Mouse (Mus musculus) heart, embryonic 13.5 days (tissue): ENCODE measurements around the gene Tspan5. TPM values are rescaled to one million over a fixed set of nuclear protein-coding genes. Genes with fewer than 3 reads are reported as not detected.

ENCODE experiments used
- ATAC-seq: fragments of 200-750 bp; cut with Nextera tagmentation; 2 replicates; pipeline ENCODE4 v1.8.0; 2017; ENCODE audit warnings: moderate TSS enrichment; ENCODE audit not compliant: insufficient number of reproducible peaks, low FRiP score, low TSS enrichment; ENCODE audit errors: extremely low read depth
- H3K27ac ChIP-seq: fragments of 300-500 bp; sonication (generic); replicated peaks from 2 replicates; pipeline ENCODE4 v1.5.1; 2015; ENCODE audit warnings: moderate library complexity, mild to moderate bottlenecking, inconsistent platforms
- H3K27me3 ChIP-seq: fragments of 300-500 bp; sonication (generic); replicated peaks from 2 replicates; pipeline ENCODE4 v1.6.1; 2015; ENCODE audit warnings: mild to moderate bottlenecking, inconsistent platforms
- H3K36me3 ChIP-seq: fragments of 300-500 bp; sonication (generic); 2 replicates; pipeline ENCODE4 v1.6.1; 2015; ENCODE audit warnings: mild to moderate bottlenecking, inconsistent platforms
- H3K4me1 ChIP-seq: fragments of 300-500 bp; sonication (generic); 2 replicates; pipeline ENCODE4 v1.6.1; 2015; ENCODE audit warnings: inconsistent platforms
- H3K4me2 ChIP-seq: fragments of 300-500 bp; sonication (generic); 2 replicates; pipeline ENCODE4 v1.6.1; 2015; ENCODE audit warnings: inconsistent platforms, mild to moderate bottlenecking, moderate library complexity
- H3K4me3 ChIP-seq: fragments of 300-500 bp; sonication (generic); 2 replicates; pipeline ENCODE4 v1.5.1; 2015; ENCODE audit warnings: moderate library complexity, mild to moderate bottlenecking, inconsistent platforms
- H3K9ac ChIP-seq: fragments of 300-500 bp; sonication (generic); 2 replicates; pipeline ENCODE4 v1.6.1; 2015; ENCODE audit warnings: inconsistent platforms, mild to moderate bottlenecking, moderate library complexity
- H3K9me3 ChIP-seq: fragments of 300-500 bp; sonication (generic); 2 replicates; pipeline ENCODE4 v1.6.1; 2016; ENCODE audit warnings: inconsistent platforms
- WGBS: fragments of 180-500 bp; shearing (Covaris S2); methylation state at CpG from one replicate; pipeline ENCODE4 v1.1.7; 2015; ENCODE audit warnings: mixed read lengths; 5-methylcytosine and 5-hydroxymethylcytosine counted together
- polyA plus RNA-seq: library from polyadenylated mRNA; unstranded; fragments of >200 nt; fragmentation: Nextera tagmentation; extraction: Ambion mirVana; gene quantifications from 2 replicates; pipeline ENCODE4 v1.2.1, GENCODE M21; 2015

Tspan5 gene
- polyA plus RNA-seq, 1 experiment from 2014 or later: 16.2 TPM

GRCm38 (mm10) chr3:138773871-138774606 is 32.0 kb downstream of the Tspan5 start:
- 49% methylated on average over 9 of the region's 9 CpGs for WGBS
- Histone ChIP-seq H3K4me2 (no peak overlapping the region), H3K9me3 (no peaks in the 10 kb centered on the region), H3K4me1 (peaks cover 20% of the 10 kb centered on the region), H3K36me3 (no peaks in the 10 kb centered on the region), H3K4me3 (no peak overlapping the region), H3K27ac (no peak overlapping the region), H3K9ac (no peak overlapping the region), H3K27me3 (no peaks in the 10 kb centered on the region)
- ATAC-seq: no peak

GRCm38 (mm10) chr3:138774607-138774943 is 32.6 kb downstream of the Tspan5 start:
- no peak overlapping the region for H3K4me3 ChIP-seq
- no peak overlapping the region for H3K4me2 ChIP-seq
- H3K27me3 ChIP-seq: no peaks in the 10 kb centered on the region
- H3K9me3 ChIP-seq: no peaks in the 10 kb centered on the region
- H3K36me3 ChIP-seq: no peaks in the 10 kb centered on the region
- no peak overlapping the region for H3K9ac ChIP-seq
- WGBS: 80% methylated on average over 4 of the region's 4 CpGs
- H3K4me1 ChIP-seq: peaks cover 20% of the 10 kb centered on the region
- H3K27ac ChIP-seq: no peak overlapping the region
- no peak for ATAC-seq

GRCm38 (mm10) chr3:138775926-138776715 is 34.1 kb downstream of the Tspan5 start:
- H3K4me1 ChIP-seq: peaks cover 22% of the 10 kb centered on the region
- H3K9ac ChIP-seq: no peak overlapping the region
- H3K9me3 ChIP-seq: no peaks in the 10 kb centered on the region
- WGBS: 57% methylated on average over 7 of the region's 7 CpGs
- H3K27ac ChIP-seq: no peak overlapping the region
- no peak for ATAC-seq
- no peak overlapping the region for H3K4me2 ChIP-seq
- no peaks in the 10 kb centered on the region for H3K36me3 ChIP-seq
- no peaks in the 10 kb centered on the region for H3K27me3 ChIP-seq
- H3K4me3 ChIP-seq: no peak overlapping the region

GRCm38 (mm10) chr3:138781492-138781891 is 39.5 kb downstream of the Tspan5 start:
- 46% methylated on average over 9 of the region's 9 CpGs for WGBS

GRCm38 (mm10) chr3:138783859-138784640 is 42.1 kb downstream of the Tspan5 start:
- Histone ChIP-seq H3K36me3 (no peaks in the 10 kb centered on the region), H3K4me2 (no peak overlapping the region), H3K9me3 (no peaks in the 10 kb centered on the region), H3K27ac (no peak overlapping the region), H3K4me1 (peaks cover 16% of the 10 kb centered on the region), H3K4me3 (no peak overlapping the region), H3K27me3 (no peaks in the 10 kb centered on the region), H3K9ac (no peak overlapping the region)
- no peak for ATAC-seq
- WGBS: 80% methylated on average over 19 of the region's 19 CpGs

More at GRCm38 (mm10) chr3:138781492-138781891, 39.5 kb downstream of the Tspan5 start:
- ATAC-seq: peak; percentile 32
- peaks cover 17% of the 10 kb centered on the region for H3K4me1 ChIP-seq
- H3K27me3 ChIP-seq: no peaks in the 10 kb centered on the region
- H3K36me3 ChIP-seq: no peaks in the 10 kb centered on the region
- H3K27ac ChIP-seq: no peak overlapping the region
- no peak overlapping the region for H3K9ac ChIP-seq
- no peak overlapping the region for H3K4me2 ChIP-seq
- H3K4me3 ChIP-seq: no peak overlapping the region
- no peaks in the 10 kb centered on the region for H3K9me3 ChIP-seq

GRCm38 (mm10) chr3:138784641-138785025 is 42.6 kb downstream of the Tspan5 start:
- peaks cover 11% of the 10 kb centered on the region for H3K4me1 ChIP-seq
- 84% methylated on average over 7 of the region's 7 CpGs for WGBS
- no peaks in the 10 kb centered on the region for H3K9me3 ChIP-seq
- H3K4me3 ChIP-seq: no peak overlapping the region
- ATAC-seq: no peak
- H3K4me2 ChIP-seq: no peak overlapping the region
- H3K27me3 ChIP-seq: no peaks in the 10 kb centered on the region
- H3K36me3 ChIP-seq: no peaks in the 10 kb centered on the region
- no peak overlapping the region for H3K9ac ChIP-seq
- no peak overlapping the region for H3K27ac ChIP-seq

- no peak for ATAC-seq
- H3K4me2 ChIP-seq: no peak overlapping the region
- H3K27ac ChIP-seq: no peak overlapping the region
- WGBS: 85% methylated on average over 18 of the region's 18 CpGs
- no peaks in the 10 kb centered on the region for H3K4me1 ChIP-seq
- H3K4me3 ChIP-seq: no peak overlapping the region
- no peaks in the 10 kb centered on the region for H3K9me3 ChIP-seq
- no peaks in the 10 kb centered on the region for H3K27me3 ChIP-seq
- H3K36me3 ChIP-seq: no peaks in the 10 kb centered on the region
- H3K9ac ChIP-seq: no peak overlapping the region
These were observed 45.9 kb downstream of the Tspan5 start for GRCm38 (mm10) chr3:138787758-138788488.

- Histone ChIP-seq H3K4me3 (no peak overlapping the region), H3K36me3 (no peaks in the 10 kb centered on the region), H3K4me1 (no peaks in the 10 kb centered on the region), H3K4me2 (no peak overlapping the region), H3K27me3 (no peaks in the 10 kb centered on the region), H3K9me3 (no peaks in the 10 kb centered on the region), H3K9ac (no peak overlapping the region), H3K27ac (no peak overlapping the region)
- 82% methylated on average over 17 of the region's 17 CpGs for WGBS
- ATAC-seq: no peak
These were observed 46.5 kb downstream of the Tspan5 start for GRCm38 (mm10) chr3:138788489-138788850.

- Histone ChIP-seq H3K27me3 (no peaks in the 10 kb centered on the region), H3K4me1 (no peaks in the 10 kb centered on the region), H3K4me3 (no peak overlapping the region), H3K36me3 (no peaks in the 10 kb centered on the region), H3K9ac (no peak overlapping the region), H3K9me3 (no peaks in the 10 kb centered on the region), H3K4me2 (no peak overlapping the region), H3K27ac (no peak overlapping the region)
- no peak for ATAC-seq
- WGBS: 92% methylated on average over 5 of the region's 5 CpGs
These were observed 47.3 kb downstream of the Tspan5 start for GRCm38 (mm10) chr3:138789275-138789674.

- no peak overlapping the region for H3K4me2 ChIP-seq
- no peak overlapping the region for H3K9ac ChIP-seq
These were observed 52.5 kb downstream of the Tspan5 start for GRCm38 (mm10) chr3:138794533-138794932.

GRCm38 (mm10) chr3:138795951-138796350 is 54.0 kb downstream of the Tspan5 start:
- H3K36me3 ChIP-seq: no peaks in the 10 kb centered on the region
- H3K27ac ChIP-seq: no peak overlapping the region
- H3K4me2 ChIP-seq: no peak overlapping the region
- no peak overlapping the region for H3K4me3 ChIP-seq
- no peaks in the 10 kb centered on the region for H3K27me3 ChIP-seq
- WGBS: 82% methylated on average over 7 of the region's 7 CpGs
- no peaks in the 10 kb centered on the region for H3K9me3 ChIP-seq
- ATAC-seq: no peak
- 0 out of 2 replicates have a peak, but pooled peaks cover 5% of the 10 kb centered on the region for H3K4me1 ChIP-seq
- no peak overlapping the region for H3K9ac ChIP-seq

More at GRCm38 (mm10) chr3:138794533-138794932, 52.5 kb downstream of the Tspan5 start:
- WGBS: 88% methylated on average over 8 of the region's 8 CpGs
- Histone ChIP-seq H3K27me3 (no peaks in the 10 kb centered on the region), H3K36me3 (no peaks in the 10 kb centered on the region), H3K27ac (no peak overlapping the region), H3K4me3 (no peak overlapping the region), H3K9me3 (no peaks in the 10 kb centered on the region), H3K4me1 (no peaks in the 10 kb centered on the region)
- ATAC-seq: no peak
